ENCODE assay signal across 10 mouse cellular contexts in genomic region chr17:44814508-44815175, GRCm38 (mm10). TPM values are rescaled to one million over a fixed set of nuclear protein-coding genes. Genes with fewer than 3 reads are reported as not detected.
DNase-seq lines count a peak whose midpoint lies in the region; ATAC-seq and TF ChIP-seq lines count a peak whose summit lies in the region.
"Had no signal": no experiment of that assay in that cellular context is flagged by ENCODE, and none has a peak within 500 bp of the region (broad histone marks: within the 10 kb centered on the region; RNA-seq: fewer than 3 reads in every experiment).

Gene Runx2, minus strand, starts transcription at chr17:44814797.

- no peaks in the 10 kb centered on the region for H3K36me3 ChIP-seq in embryonic facial prominence, embryonic 10.5 days (replicated peaks)
- no peaks in the 10 kb centered on the region for H3K36me3 ChIP-seq in liver, postnatal 0 days (replicated peaks; ENCODE audit: insufficient read depth, low read length)
- H3K36me3 ChIP-seq: midbrain, embryonic 12.5 days had no signal

- TF ChIP-seq EP300 in liver, postnatal 0 days (IDR thresholded peaks at IDR 0.05; ENCODE audit: low read depth): no peak

- no peak for DNase-seq in layer of hippocampus, adult 8-10 months (ENCODE audit: low spot score in 2 of 2)
- DNase-seq in layer of hippocampus, adult 9-11 months: no peak
- peak; percentile 10 for DNase-seq in Patski (ENCODE audit: low read depth, low spot score)
- no peak for DNase-seq in embryonic facial prominence, embryonic 10.5 days (ENCODE audit: low spot score)
- DNase-seq in liver, postnatal 0 days: no peak
- DNase-seq in ovary, adult 18-20 months (ENCODE audit: low spot score): no peak
- no peak for DNase-seq in kidney, postnatal 4 days
- DNase-seq in thymus, postnatal 0 days (ENCODE audit: low spot score): no peak
- DNase-seq: heart, postnatal 36 days had no signal

- POLR2A ChIA-PET in Patski (lab: Charles Lee): interaction anchor here (0.6 to 1.3 kb wide), 4 partner anchors 10 to 364 kb away, joined by 3 to 10 read pairs (median 4); no protein-coding TSS in a partner anchor

- 17% methylated on average over 3 of the region's 3 CpGs for WGBS in embryonic facial prominence, embryonic 10.5 days
- 32% methylated on average over 3 of the region's 3 CpGs for WGBS in liver, postnatal 0 days (ENCODE audit: insufficient replicate concordance)

- H3K27me3 ChIP-seq in Patski: no peaks in the 10 kb centered on the region
- no peaks in the 10 kb centered on the region for H3K27me3 ChIP-seq in embryonic facial prominence, embryonic 10.5 days (replicated peaks; ENCODE audit: low read depth, poor library complexity, severe bottlenecking)
- no peaks in the 10 kb centered on the region for H3K27me3 ChIP-seq in liver, postnatal 0 days (ENCODE audit: insufficient read depth, low read length)
- H3K27me3 ChIP-seq: midbrain, embryonic 12.5 days had no signal

- no peak within 1 kb of the TSS for H3K9ac ChIP-seq in liver, postnatal 0 days (replicated peaks)
- H3K9ac ChIP-seq: midbrain, embryonic 12.5 days had no signal

- 0 out of 2 replicates have a peak within 1 kb of the TSS, but pooled peaks have one; percentile 16 for H3K4me3 ChIP-seq in embryonic facial prominence, embryonic 10.5 days
- H3K4me3 ChIP-seq in liver, postnatal 0 days (ENCODE audit: low read depth, low read length): peak within 1 kb of the TSS; percentile 2
- H3K4me3 ChIP-seq: midbrain, embryonic 12.5 days had no signal

- no peak for ATAC-seq in Patski
- no peak for ATAC-seq in liver, postnatal 0 days

- CTCF ChIA-PET in Patski (lab: Charles Lee): interaction anchor here (1.5 kb wide), 1 partner anchor 19 kb away, joined by 3 read pairs; no protein-coding TSS in a partner anchor

- no peak for TF ChIP-seq CTCF in Patski (IDR thresholded peaks at IDR 0.05)
- no peak for TF ChIP-seq CTCF in liver, postnatal 0 days (IDR thresholded peaks at IDR 0.05; ENCODE audit: low read depth)

- H3K4me2 ChIP-seq in liver, postnatal 0 days (ENCODE audit: low read depth, low read length): peak within 1 kb of the TSS; percentile 26
- H3K4me2 ChIP-seq: midbrain, embryonic 12.5 days had no signal

- no peaks in the 10 kb centered on the region for H3K9me3 ChIP-seq in embryonic facial prominence, embryonic 10.5 days
- H3K9me3 ChIP-seq in liver, postnatal 0 days (ENCODE audit: low read length): no peaks in the 10 kb centered on the region
- H3K9me3 ChIP-seq: midbrain, embryonic 12.5 days had no signal

- peaks cover 24% of the 10 kb centered on the region for H3K4me1 ChIP-seq in embryonic facial prominence, embryonic 10.5 days
- no peaks in the 10 kb centered on the region for H3K4me1 ChIP-seq in liver, postnatal 0 days (ENCODE audit: insufficient read depth)

- H3K27ac ChIP-seq in embryonic facial prominence, embryonic 10.5 days (replicated peaks): peak within 1 kb of the TSS; percentile 7; the same call in 1 of the 2 replicates
- H3K27ac ChIP-seq in liver, postnatal 0 days (ENCODE audit: low read depth): 0 out of 2 replicates have a peak within 1 kb of the TSS, but pooled peaks have one; percentile 3
- H3K27ac ChIP-seq: midbrain, embryonic 12.5 days had no signal

- in situ Hi-C loops in Patski (cut with MboI; ENCODE audit: low pct_unique_long_range_greater_than_20kb): no loop called here

RNA-seq across cellular contexts. Expression of gene Runx2, which starts in this region (rescaled TPM):
- 10 to 100 TPM; 13.2 to 17.8 (median 14.8) TPM for total RNA-seq in layer of hippocampus, adult 8-10 months (2022)
- polyA plus RNA-seq in Patski (2021): 14.0 TPM
- polyA plus RNA-seq in embryonic facial prominence, embryonic 10.5 days (2016; fragmentation: Nextera tagmentation; extraction: Ambion mirVana): 0.53 and 2.0 TPM in 2 replicates
- polyA plus RNA-seq in liver, postnatal 0 days (2015; fragmentation: Nextera tagmentation; extraction: Ambion mirVana): 0.34 and 0.49 TPM in 2 replicates
- 1.1 TPM in 2 replicates for polyA plus RNA-seq in thymus, postnatal 0 days (2015; fragmentation: Nextera tagmentation; extraction: Ambion mirVana)
